Mouse (Mus musculus) liver (tissue): ENCODE data around the gene Mzf1.

Experiments used
- DNase-seq: peaks from one replicate; pipeline ENCODE4 v3.0.0-alpha.2; 2020; ENCODE audit warnings: mixed read lengths

Mzf1 gene

GRCm38 (mm10) chr7:13001584-13001983, 53.0 kb downstream of the Mzf1 start:
- DNase-seq = no peak

GRCm38 (mm10) chr7:12998851-12999250, 55.7 kb downstream of the Mzf1 start, which contains the start of gene Trim28:
TSS of gene Trim28 (plus strand) at chr7:12999114.
- no peak for DNase-seq

- DNase-seq = no peak
These were observed 56.5 kb downstream of the Mzf1 start, which contains the start of gene Slc27a5 for GRCm38 (mm10) chr7:12998053-12998452. TSS of gene Slc27a5 (minus strand) at chr7:12998192.

- DNase-seq = no peak
These were observed 57.3 kb downstream of the Mzf1 start for GRCm38 (mm10) chr7:12997230-12997629.

GRCm38 (mm10) chr7:12995862-12996261, 58.7 kb downstream of the Mzf1 start:
- no peak for DNase-seq

- no peak for DNase-seq
These were observed 61.4 kb downstream of the Mzf1 start for GRCm38 (mm10) chr7:12993148-12993547.
